Mouse (Mus musculus): ENCODE results near the gene Rnh1.
A peak's percentile ranks its signal among the peaks of the same experiment; 100 is the strongest.

The Rnh1 gene

GRCm38 (mm10) chr7:141167901-141168517, 4.6 kb downstream of the Rnh1 start:
- peak; percentile 16 for DNase-seq (ENCODE audit: low read depth, low spot score)

GRCm38 (mm10) chr7:141164850-141165249, 7.8 kb downstream of the Rnh1 start:
- DNase-seq (ENCODE audit: low read depth, low spot score): no peak

- DNase-seq (ENCODE audit: low read depth, low spot score): no peak
Observed at GRCm38 (mm10) chr7:141164397-141164796, 8.3 kb downstream of the Rnh1 start.

- DNase-seq (ENCODE audit: low read depth, low spot score): no peak
Observed at GRCm38 (mm10) chr7:141155362-141155761, 17.3 kb downstream of the Rnh1 start.

GRCm38 (mm10) chr7:141148639-141149038, 24.0 kb downstream of the Rnh1 start:
- DNase-seq (ENCODE audit: low read depth, low spot score): no peak

- no peak for DNase-seq (ENCODE audit: low read depth, low spot score)
Observed at GRCm38 (mm10) chr7:141147044-141147443, 25.6 kb downstream of the Rnh1 start.

GRCm38 (mm10) chr7:141146043-141146595, 26.5 kb downstream of the Rnh1 start:
- DNase-seq (ENCODE audit: low read depth, low spot score): no peak

- no peak for DNase-seq (ENCODE audit: low read depth, low spot score)
Observed at GRCm38 (mm10) chr7:141145403-141145802, 27.3 kb downstream of the Rnh1 start.

- DNase-seq (ENCODE audit: low read depth, low spot score): no peak
Observed at GRCm38 (mm10) chr7:141144650-141145049, 28.0 kb downstream of the Rnh1 start.

- DNase-seq (ENCODE audit: low read depth, low spot score): no peak
Observed at GRCm38 (mm10) chr7:141143861-141144260, 28.8 kb downstream of the Rnh1 start.

- DNase-seq (ENCODE audit: low read depth, low spot score): peak; percentile 54
Observed at GRCm38 (mm10) chr7:141143112-141143511, 29.5 kb downstream of the Rnh1 start.

GRCm38 (mm10) chr7:141141326-141141725, 31.3 kb downstream of the Rnh1 start:
- no peak for DNase-seq (ENCODE audit: low read depth, low spot score)

GRCm38 (mm10) chr7:141131904-141132755, 40.5 kb downstream of the Rnh1 start:
- DNase-seq (ENCODE audit: low read depth, low spot score): no peak

GRCm38 (mm10) chr7:141131024-141131820, 41.4 kb downstream of the Rnh1 start:
- peak; percentile 91 for DNase-seq (ENCODE audit: low read depth, low spot score)

GRCm38 (mm10) chr7:141123517-141123856, 49.2 kb downstream of the Rnh1 start:
- DNase-seq (ENCODE audit: low read depth, low spot score): no peak

GRCm38 (mm10) chr7:141122689-141123516, 49.8 kb downstream of the Rnh1 start:
- peak; percentile 95 for DNase-seq (ENCODE audit: low read depth, low spot score)

GRCm38 (mm10) chr7:141122245-141122644, 50.4 kb downstream of the Rnh1 start, which contains the start of gene Ptdss2:
Ptdss2 (plus strand) TSS chr7:141122382.
- no peak for DNase-seq (ENCODE audit: low read depth, low spot score)

GRCm38 (mm10) chr7:141121051-141121531, 51.6 kb downstream of the Rnh1 start:
- no peak for DNase-seq (ENCODE audit: low read depth, low spot score)

GRCm38 (mm10) chr7:141120605-141121004, 52.1 kb downstream of the Rnh1 start:
- no peak for DNase-seq (ENCODE audit: low read depth, low spot score)

- DNase-seq (ENCODE audit: low read depth, low spot score): no peak
Observed at GRCm38 (mm10) chr7:141119487-141119886, 53.2 kb downstream of the Rnh1 start.

GRCm38 (mm10) chr7:141117636-141118035, 55.0 kb downstream of the Rnh1 start, which contains the start of gene Ano9:
Ano9 (minus strand) TSS chr7:141117806.
- no peak for DNase-seq (ENCODE audit: low read depth, low spot score)
